Mouse (Mus musculus) E14TG2a.4 (cell line): Measurements from ENCODE around the gene Gch1.

Experiments
- H3K27me3 ChIP-seq: 2 replicates; pipeline ENCODE4 v1.6.1; 2014; ENCODE audit warnings: low read length, control low read depth; ENCODE audit not compliant: insufficient read depth
- H3K36me3 ChIP-seq: 2 replicates; pipeline ENCODE4 v1.6.1; 2014; ENCODE audit warnings: low read length, control low read depth; ENCODE audit not compliant: insufficient read depth
- H3K4me1 ChIP-seq: replicated peaks from 2 replicates; pipeline ENCODE4 v1.6.1; 2014; ENCODE audit warnings: low read depth, low read length, control low read depth
- H3K4me3 ChIP-seq: replicated peaks from 2 replicates; pipeline ENCODE4 v1.5.1; 2014; ENCODE audit warnings: mild to moderate bottlenecking, low read length
- H3K9me3 ChIP-seq: 2 replicates; pipeline ENCODE4 v1.6.1; 2014; ENCODE audit warnings: low read length, control low read depth
- CTCF ChIP-seq: conservative IDR thresholded peaks from 2 replicates; pipeline ENCODE4 v1.5.1; 2014; ENCODE audit warnings: low read length
- NANOG ChIP-seq: IDR thresholded peaks from 2 replicates; pipeline ENCODE4 v1.6.1; 2014; ENCODE audit warnings: borderline replicate concordance, low read length, mixed read lengths
- POU5F1 ChIP-seq: IDR thresholded peaks from 2 replicates; pipeline ENCODE4 v1.6.1; 2014; ENCODE audit warnings: low read length, borderline replicate concordance

Gene Gch1

DNA sequence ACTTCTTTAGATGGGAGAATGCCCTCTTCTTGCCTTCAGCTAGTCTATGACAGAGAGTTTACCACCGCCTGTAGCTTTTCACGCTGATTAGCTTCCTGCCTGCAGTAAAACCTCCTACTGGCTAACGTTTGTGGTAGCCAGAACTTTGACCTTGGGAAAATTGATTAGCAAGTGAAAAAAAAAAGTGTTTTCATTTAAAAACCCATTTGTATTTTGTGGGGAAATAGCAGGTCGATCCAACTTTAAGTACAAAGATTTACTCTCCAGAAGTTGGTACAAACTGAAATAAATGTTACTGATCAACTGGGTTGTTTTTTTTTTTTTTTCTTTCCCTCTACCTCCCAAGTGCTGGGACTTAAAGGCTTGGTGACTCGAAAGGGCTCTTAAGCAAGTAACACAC is 2.6 kb upstream of the Gch1 start:
- Histone ChIP-seq H3K9me3 (peaks cover 5% of the 10 kb centered on the region; the same call in 1 of the 2 replicates), H3K36me3 (no peaks in the 10 kb centered on the region), H3K4me3 (no peak overlapping the region), H3K27me3 (peaks cover 23% of the 10 kb centered on the region), H3K4me1 (peaks cover 18% of the 10 kb centered on the region)
- no peak for TF ChIP-seq CTCF
- TF ChIP-seq NANOG: no peak
- no peak for TF ChIP-seq POU5F1

- no peak for TF ChIP-seq POU5F1
- TF ChIP-seq NANOG: no peak
- no peak for TF ChIP-seq CTCF
- Histone ChIP-seq H3K4me3 (no peak overlapping the region), H3K4me1 (peaks cover 18% of the 10 kb centered on the region), H3K27me3 (peaks cover 26% of the 10 kb centered on the region), H3K9me3 (peaks cover 5% of the 10 kb centered on the region; the same call in 1 of the 2 replicates), H3K36me3 (no peaks in the 10 kb centered on the region)
Measured at GRCm38 (mm10) chr14:47190626-47191025, 1.4 kb upstream of the Gch1 start.

- no peak for TF ChIP-seq NANOG
- TF ChIP-seq CTCF: no peak
- no peak for TF ChIP-seq POU5F1
- H3K9me3 ChIP-seq: peaks cover 5% of the 10 kb centered on the region; the same call in 1 of the 2 replicates
Measured at GRCm38 (mm10) chr14:47189635-47189955, 382 bp upstream of the Gch1 start.

DNA sequence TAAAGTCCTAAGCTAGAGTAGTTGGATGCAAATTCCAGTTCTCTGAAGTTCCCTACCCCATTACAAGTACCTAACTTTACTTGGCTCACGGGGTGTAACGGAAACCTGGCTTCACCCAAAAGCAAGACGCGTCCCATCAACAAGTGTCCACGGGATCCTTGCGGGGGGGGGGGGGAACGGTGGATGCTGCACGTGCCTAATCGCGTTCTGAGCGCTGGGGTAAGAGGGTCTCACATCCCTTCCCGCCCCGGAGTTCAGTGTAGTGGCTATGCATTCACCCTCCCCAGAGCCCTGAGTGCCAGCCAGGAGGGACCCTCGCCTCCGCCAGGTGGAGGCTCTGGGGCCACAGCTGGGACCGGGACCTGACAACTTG is 752 bp downstream of the Gch1 start:
- Histone ChIP-seq H3K4me3 (peak overlapping the region; percentile 92), H3K36me3 (no peaks in the 10 kb centered on the region), H3K4me1 (peaks cover 18% of the 10 kb centered on the region), H3K9me3 (peaks cover 5% of the 10 kb centered on the region; the same call in 1 of the 2 replicates), H3K27me3 (peaks cover 32% of the 10 kb centered on the region)
- TF ChIP-seq POU5F1 (no peak), NANOG (no peak), CTCF (no peak)

More at GRCm38 (mm10) chr14:47189635-47189955, 382 bp upstream of the Gch1 start:
- peak overlapping the region; percentile 92 for H3K4me3 ChIP-seq
- peaks cover 18% of the 10 kb centered on the region for H3K4me1 ChIP-seq
- H3K36me3 ChIP-seq: no peaks in the 10 kb centered on the region
- peaks cover 32% of the 10 kb centered on the region for H3K27me3 ChIP-seq

GRCm38 (mm10) chr14:47187666-47188360 is 1.4 kb downstream of the Gch1 start:
- no peak for TF ChIP-seq CTCF
- no peak for TF ChIP-seq NANOG
- TF ChIP-seq POU5F1: no peak
- H3K4me1 ChIP-seq: peaks cover 18% of the 10 kb centered on the region

GRCm38 (mm10) chr14:47187261-47187660 is 2.0 kb downstream of the Gch1 start:
- Histone ChIP-seq H3K36me3 (no peaks in the 10 kb centered on the region), H3K4me3 (no peak overlapping the region), H3K4me1 (peaks cover 18% of the 10 kb centered on the region), H3K9me3 (peaks cover 5% of the 10 kb centered on the region; the same call in 1 of the 2 replicates), H3K27me3 (peaks cover 32% of the 10 kb centered on the region)
- TF ChIP-seq CTCF (no peak), NANOG (no peak), POU5F1 (no peak)

More at GRCm38 (mm10) chr14:47187666-47188360, 1.4 kb downstream of the Gch1 start:
- Histone ChIP-seq H3K27me3 (peaks cover 32% of the 10 kb centered on the region), H3K9me3 (peaks cover 5% of the 10 kb centered on the region; the same call in 1 of the 2 replicates), H3K4me3 (no peak overlapping the region; the same call in 1 of the 2 replicates), H3K36me3 (no peaks in the 10 kb centered on the region)

DNA sequence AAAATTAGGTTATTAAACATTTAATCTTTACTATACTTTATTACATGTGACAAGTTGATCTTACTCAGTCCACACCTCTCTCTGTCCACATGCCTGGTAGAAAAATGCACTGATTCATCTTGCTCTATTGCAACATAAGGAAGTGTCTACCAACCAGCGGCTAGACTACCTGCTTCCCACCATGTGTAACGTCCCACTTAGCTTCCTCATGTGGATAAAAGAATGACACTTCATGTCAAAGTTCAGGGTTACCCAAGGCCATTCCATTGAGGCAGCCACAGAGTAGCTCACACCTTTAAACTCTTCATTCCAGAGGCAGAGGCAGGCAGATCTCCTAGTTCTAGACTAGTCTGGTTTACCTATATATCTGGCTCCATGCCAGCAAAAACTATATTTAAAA is 2.7 kb downstream of the Gch1 start:
- TF ChIP-seq POU5F1 (no peak), NANOG (no peak)

DNA sequence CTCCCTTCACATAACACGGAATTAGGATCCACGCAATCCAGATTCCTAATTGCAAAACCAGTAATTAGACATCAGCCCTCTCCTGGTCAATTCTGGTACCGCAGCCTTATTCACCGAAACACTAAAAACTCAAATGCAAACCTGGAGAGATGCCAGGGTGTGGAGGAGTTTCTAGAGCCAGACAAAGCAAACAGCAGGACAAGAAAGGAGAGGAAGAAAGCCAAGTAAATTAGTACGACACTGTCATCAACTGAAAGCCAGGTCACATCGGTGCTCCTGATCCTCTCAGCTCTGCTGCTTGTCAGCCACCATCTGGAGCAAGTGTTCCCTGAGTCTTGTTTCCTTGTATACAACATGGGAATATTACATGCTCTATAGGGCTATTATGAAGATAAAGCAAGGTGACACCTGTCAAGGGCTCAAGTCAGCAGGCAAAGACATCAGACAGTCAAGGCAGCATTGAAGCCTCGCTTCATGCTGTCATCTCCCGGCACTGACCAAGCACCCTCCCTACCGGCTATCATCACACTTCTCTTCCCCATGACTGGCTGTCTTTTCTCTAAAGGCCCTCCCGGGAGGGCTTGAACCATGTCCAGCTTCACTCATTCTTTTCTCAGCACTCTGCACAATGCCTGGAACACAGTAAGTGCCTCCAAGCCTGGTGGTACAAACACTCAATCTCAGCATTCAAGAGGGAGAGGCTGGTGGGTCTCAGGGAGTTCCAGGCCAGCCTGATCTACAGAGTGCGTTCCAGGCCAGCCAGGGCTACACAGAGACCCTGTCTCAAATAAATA is 7.5 kb downstream of the Gch1 start:
- Histone ChIP-seq H3K4me3 (no peak overlapping the region), H3K27me3 (peaks cover 8% of the 10 kb centered on the region), H3K4me1 (no peaks in the 10 kb centered on the region), H3K9me3 (no peaks in the 10 kb centered on the region), H3K36me3 (no peaks in the 10 kb centered on the region)
- TF ChIP-seq CTCF: peak; percentile 77
- no peak for TF ChIP-seq POU5F1

More for the DNA sequence above, 2.7 kb downstream of the Gch1 start:
- H3K4me1 ChIP-seq: peaks cover 18% of the 10 kb centered on the region
- H3K4me3 ChIP-seq: no peak overlapping the region
- no peaks in the 10 kb centered on the region for H3K36me3 ChIP-seq
- peaks cover 32% of the 10 kb centered on the region for H3K27me3 ChIP-seq
- peaks cover 3% of the 10 kb centered on the region; the same call in 1 of the 2 replicates for H3K9me3 ChIP-seq

GRCm38 (mm10) chr14:47178851-47179250 is 10.4 kb downstream of the Gch1 start:
- H3K9me3 ChIP-seq: no peaks in the 10 kb centered on the region

More at GRCm38 (mm10) chr14:47178851-47179250, 10.4 kb downstream of the Gch1 start:
- H3K36me3 ChIP-seq: no peaks in the 10 kb centered on the region
- no peak overlapping the region for H3K4me3 ChIP-seq
- TF ChIP-seq CTCF: no peak
- TF ChIP-seq POU5F1: no peak
- no peak for TF ChIP-seq NANOG
- no peaks in the 10 kb centered on the region for H3K4me1 ChIP-seq
- H3K27me3 ChIP-seq: no peaks in the 10 kb centered on the region
